Mouse (Mus musculus) heart, postnatal 14 days (tissue): ENCODE measurements around the gene Trnau1ap. TPM values are rescaled to one million over a fixed set of nuclear protein-coding genes. Genes with fewer than 3 reads are reported as not detected.
"Not testable (repeated sequence)": the region's sequence is repeated elsewhere in the genome, so short reads cannot be mapped to it uniquely, and the experiment has no call there.

Source experiments
- DNase-seq, 2 experiments: peaks; one replicate each; pipeline ENCODE4 v3.0.0; 2021 to 2022
- intact Hi-C: fragments of 180-260 bp; cut with DNase I; formaldehyde crosslinking; loops from one replicate; pipeline ENCODE4 v1.15.1; 2025
- total RNA-seq, 2 experiments: library from RNA; stranded (reverse); gene quantifications; 2 replicates each; pipeline ENCODE4 v1.2.3; 2021

Gene Trnau1ap
- total RNA-seq, 2 experiments from 2014 or later: 21.6 to 24.6 TPM

DNA sequence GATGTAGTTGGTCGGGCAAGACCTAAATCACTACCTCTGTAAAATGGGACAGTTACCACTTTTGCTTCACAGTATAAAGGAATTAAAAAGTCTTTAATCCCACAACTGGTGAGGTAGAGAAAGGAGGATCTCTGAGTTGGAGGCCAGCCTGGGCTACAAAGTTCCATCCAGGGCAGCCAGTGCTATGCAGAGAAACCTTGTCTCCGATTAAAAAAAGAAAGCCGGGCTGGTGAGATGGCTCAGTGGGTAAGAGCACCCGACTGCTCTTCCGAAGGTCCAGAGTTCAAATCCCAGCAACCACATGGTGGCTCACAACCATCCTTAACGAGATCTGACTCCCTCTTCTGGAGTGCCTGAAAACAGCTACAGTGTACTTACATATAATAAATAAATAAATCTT, 25.9 kb downstream of the Trnau1ap start:
- intact Hi-C loops, DNase-seq: not testable (repeated sequence)

DNA sequence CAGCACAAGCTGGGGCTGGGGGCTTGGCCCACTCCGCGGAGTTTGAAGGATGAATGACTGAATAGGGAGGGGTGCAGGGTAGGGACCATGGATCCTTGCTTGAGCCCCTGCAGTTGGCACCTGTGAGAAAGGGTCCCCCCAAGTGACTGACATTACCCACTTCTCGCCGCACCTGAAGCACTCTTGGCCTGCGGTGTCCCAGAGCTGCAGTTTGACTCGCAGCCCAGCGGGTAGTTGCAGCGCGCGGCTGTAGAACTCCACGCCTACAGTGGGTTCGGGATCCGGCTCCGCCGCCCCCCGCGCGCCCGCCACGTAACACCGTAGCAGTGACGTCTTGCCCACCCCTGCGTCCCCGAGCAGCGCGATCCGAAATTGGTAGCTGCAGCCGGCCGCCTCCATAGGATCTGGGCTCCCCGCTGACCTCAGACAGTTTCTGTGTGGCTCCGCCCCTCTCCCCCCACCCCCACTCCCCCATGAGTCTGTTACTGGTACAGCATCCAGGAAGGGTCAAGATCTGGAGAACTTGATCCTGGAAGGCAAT, 26.3 kb downstream of the Trnau1ap start, which contains the start of gene Rab42:
Gene Rab42, minus strand, starts transcription at position 447 of the 541 bp plus-strand sequence.
- intact Hi-C loops: no loop called here

DNA sequence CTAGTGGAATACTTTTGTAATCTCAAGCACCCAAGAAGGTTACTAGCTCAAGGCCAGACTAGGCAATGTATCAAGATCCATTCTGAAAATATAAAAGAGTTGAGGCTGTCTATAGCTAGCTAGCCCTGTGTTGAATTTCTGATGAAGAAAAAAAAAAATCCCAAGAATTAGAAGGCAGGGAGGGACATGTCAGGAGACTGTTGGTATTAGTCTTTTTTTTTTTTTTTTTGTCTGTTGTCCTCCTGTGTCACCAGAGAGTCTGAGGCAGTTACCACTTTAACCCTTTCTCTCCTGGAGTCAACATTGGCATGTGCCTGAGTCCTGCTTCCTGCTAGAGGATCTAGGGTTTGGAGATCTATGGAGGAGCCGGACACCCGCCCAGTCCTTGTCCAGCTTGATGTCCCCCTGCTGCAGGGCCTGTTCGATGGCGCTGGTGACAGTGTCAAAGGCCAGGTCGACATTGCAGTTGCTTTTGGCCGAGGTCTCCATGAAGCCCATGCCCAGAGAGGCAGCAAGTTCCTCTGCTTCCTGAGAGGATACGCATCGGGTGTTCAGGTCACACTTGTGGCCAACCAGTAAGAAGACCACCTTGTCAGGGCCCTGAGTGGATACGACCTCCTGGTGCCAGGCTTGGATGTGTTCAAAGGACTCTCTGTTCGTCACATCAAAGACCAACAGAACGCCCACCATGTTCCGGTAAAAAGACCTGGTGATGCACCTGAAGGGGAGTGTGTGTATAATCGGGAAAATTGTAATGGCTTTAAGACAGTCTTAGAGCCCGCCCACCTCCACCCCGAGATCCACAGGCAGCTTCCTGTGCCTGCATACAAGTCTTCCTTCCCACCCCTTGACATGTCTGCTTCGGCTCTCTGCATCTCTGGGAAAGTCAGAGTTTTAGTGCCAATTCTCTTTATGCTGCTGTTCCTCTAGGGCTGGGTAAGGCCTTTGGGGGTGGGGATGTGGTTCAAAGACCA, 27.1 kb downstream of the Trnau1ap start:
- no peak for DNase-seq
- intact Hi-C loops: no loop called here

More for the DNA sequence above, 26.3 kb downstream of the Trnau1ap start, which contains the start of gene Rab42:
- peak; percentile 54 to 72 for DNase-seq

DNA sequence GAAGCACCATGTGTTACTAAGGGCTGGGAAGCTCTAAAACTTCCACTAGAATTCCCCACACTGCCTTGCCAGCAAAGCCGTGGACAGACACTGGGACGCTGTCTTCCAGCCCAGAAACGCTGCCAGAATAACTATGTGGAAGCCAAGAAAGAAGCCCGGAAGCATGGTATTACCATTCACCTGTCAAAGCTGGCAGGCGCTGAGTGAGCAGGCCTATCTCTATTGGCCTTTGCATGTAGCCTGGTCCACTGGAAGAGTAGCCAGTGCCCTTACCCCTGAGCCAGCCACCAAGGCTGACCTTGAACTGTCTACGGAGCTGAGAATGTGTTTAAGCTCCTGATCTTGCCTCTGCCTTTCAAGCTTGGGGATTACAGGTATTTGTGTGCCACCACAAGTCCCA, 27.9 kb downstream of the Trnau1ap start:
- DNase-seq: peak; percentile 27 to 70
- intact Hi-C loops: no loop called here

DNA sequence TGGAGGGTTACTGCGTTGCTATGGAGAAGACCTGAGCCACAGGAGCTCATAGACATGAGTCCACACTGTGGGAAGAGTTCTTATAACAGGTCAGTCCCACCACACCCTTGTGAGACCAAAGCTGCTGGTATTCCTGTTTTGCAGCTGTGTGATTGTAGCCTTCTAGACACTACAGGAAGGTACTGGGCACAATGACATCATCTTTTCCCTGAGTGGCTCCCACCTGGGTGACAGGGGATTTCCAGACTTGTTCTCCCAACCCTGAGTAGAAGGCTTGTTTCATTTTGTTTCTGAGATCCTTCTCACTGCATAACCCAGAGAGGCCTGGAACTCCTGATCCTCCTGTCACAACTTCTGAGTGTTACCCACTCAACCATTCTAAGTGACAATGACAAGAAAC, 29.5 kb downstream of the Trnau1ap start:
- intact Hi-C loops: no loop called here

DNA sequence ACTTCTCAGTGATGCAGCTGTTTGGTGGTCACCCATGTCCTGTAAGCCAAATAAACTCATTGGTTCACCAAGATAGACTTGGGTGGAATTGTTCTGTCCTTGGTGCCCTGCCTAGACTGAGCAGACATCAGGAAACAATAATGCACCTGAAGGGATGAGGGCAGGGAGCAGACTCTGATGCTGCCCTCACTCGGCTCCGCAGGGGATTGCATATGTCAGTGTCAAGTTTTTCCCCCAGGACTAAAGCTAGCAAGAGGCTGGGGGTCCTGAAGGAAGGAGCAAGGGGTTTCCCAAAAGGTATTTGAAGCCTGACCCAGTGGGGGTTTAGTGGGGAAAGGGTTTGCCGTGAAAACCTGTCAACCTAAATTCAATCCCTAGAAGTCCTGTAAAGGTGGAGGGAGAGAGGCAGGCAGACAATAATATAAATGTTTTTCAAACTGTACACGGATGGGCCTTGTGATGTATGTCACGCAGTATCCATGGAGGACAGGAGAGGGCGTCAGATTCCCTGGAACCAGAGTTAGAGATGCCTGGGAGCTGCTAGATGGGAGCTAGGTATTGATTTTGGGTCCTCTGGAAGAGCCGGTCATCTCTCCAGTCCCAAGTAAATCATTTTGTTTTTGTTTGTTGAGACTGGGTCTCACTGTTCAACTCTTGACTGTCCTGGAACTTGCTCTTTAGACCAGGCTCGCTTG, 33.5 kb downstream of the Trnau1ap start:
- intact Hi-C loops: no loop called here

More for the DNA sequence above, 29.5 kb downstream of the Trnau1ap start:
- DNase-seq: no peak

DNA sequence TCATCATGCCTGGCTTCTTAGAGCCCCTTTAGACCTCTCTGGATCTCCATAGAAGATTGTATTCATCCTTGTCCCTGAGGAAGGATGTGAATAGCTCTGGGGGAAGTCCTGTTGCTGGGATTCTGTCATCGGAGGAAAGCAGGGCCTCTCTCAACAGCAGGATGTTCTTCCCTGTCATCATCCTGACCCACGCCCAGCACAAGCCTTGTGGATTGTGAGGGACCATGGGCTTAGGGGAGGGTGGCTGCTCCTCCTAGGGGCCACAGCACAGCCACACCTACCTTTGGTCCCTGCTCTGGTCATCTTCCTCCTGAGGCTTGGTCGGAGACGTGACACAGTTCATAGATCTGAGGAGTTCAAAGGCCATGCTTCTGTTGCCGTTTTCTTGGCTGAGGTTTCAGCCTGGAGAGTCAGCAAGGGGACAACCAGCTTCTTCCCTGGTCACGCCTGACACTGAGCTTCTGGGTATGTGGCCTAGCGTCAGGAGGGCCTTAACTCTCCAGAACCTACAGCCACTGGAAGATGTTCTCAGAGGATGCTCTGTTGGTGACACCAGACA, 35.6 kb downstream of the Trnau1ap start:
- intact Hi-C loops: loop anchor here (1.0 to 5.0 kb wide), 3 partner anchors 52 to 219 kb away; partner anchors contain the start of gene Sesn2
- no peak for DNase-seq

More for the DNA sequence above, 33.5 kb downstream of the Trnau1ap start:
- DNase-seq: no peak

DNA sequence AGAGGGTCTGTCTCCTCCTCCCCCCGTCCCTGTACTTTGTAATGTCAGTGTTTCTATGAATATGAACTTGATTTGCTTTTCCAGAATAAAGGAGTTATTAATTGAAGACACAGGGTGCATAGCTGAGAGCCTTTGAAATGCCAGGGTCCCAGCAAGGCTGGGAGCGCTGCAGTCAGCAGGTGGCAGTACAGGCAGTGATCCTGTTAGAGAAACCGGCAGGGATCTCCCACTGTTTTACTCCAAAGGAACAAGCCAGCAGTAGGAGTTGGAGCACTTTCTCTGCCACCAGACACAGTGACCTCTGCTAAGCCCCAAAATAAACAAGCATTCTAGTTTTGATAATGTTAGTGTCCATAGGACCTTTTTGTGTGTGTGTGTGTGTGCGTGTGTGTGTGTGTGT, 36.4 kb downstream of the Trnau1ap start:
- peak; percentile 68 to 78 for DNase-seq
- intact Hi-C loops: loop anchor here (1.0 to 5.0 kb wide), 3 partner anchors 52 to 219 kb away; partner anchors contain the start of gene Sesn2

DNA sequence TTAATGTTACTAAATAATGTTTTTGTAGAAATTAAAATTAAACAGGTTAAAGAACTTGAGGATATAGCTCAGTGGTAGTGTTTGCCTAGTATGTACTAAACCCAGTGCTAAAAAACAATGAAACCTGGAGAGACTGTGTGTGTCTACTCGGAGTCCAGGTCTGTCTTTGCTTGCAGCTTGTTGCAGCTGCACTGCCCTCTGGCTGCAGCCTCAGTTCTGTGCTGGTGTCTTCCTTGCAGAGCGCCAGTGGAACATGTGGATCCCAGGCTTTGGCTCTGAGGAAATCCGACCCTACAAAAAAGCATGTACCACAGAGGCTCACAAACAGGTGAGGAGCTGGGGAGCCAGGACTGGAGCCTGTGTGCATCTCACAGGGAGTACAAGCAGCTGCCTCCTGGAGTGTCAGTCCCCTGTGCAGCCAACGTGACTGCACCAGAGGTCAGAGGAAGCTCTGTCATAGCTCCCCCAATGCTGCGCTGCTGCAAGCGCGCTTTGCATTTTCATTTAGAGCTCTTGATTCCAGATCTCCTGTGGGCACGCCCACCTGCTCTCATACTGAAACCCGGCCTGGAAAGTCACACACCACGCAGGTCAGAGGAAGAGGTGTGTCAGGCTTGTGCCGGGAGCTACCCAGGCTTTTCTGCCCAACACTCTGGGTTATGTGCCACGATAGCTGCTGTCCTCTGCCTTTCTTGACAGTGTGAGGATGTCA, 37.6 kb downstream of the Trnau1ap start:
- no peak for DNase-seq
- intact Hi-C loops: loop anchor here (2.0 to 5.0 kb wide), 3 partner anchors 17 to 221 kb away; partner anchors contain the start of genes Sesn2 and Taf12

DNA sequence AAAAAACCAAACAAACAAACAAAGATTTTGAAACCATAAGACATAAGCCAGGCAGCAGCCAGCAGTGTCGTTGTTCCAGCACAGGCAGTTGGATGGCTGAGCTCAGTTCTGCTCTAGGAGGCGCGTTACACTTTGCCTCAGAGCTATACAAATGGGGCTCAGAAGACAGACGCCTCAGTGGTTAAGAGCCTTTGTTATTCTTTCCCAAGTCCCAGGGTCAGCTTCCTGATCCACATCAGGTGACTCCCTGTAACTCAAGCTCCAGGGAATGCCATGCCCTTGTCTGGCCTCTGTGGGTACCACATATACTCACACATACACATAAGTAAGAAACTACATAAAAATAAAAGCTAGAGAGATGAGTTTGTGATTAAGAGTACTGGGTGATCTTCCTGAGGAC, 38.3 kb downstream of the Trnau1ap start:
- DNase-seq: no peak
- intact Hi-C loops: loop anchor here (2.0 to 5.0 kb wide), 3 partner anchors 16 to 221 kb away; partner anchors contain the start of genes Sesn2 and Taf12

DNA sequence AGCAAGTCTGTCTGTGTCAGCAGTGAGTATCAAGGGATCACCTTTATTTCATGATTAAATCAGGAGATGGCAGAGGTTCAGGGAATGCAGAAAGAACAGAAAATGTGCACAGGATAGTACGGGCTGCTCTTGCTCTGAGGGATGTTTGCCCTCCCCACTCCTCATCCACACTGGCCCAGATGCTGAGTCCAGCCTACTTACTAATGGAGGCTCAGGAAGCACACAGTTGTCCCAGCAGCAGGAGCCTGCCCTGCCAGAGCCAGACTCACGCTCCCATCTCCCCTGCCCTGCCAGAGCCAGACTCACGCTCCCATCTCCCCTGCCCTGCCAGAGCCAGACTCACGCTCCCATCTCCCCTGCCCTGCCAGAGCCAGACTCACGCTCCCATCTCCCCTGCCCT, 40.5 kb downstream of the Trnau1ap start:
- intact Hi-C loops, DNase-seq: not testable (repeated sequence)

DNA sequence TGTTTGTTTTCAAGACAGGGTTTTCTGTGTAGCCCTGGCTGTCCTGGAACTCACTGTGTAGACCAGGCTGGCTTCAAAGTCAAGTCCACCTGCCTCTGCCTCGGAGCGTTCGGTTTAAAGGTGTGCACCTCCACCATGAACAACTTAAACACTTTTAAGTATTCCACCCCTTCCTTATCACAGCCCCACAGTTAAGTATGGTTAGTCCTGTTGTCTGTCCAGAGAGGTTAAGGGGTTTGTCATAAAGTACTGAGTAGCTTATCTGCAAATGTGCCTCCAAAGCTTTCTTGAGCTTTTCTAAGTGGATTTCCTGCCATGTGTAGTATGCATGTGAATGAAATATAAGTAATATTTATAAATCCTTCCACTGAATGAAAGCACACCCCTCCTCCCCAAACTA, 53.4 kb downstream of the Trnau1ap start:
- intact Hi-C loops: loop anchor here (2.0 kb wide), 1 partner anchor 15 kb away; no protein-coding TSS in a partner anchor
- DNase-seq: no peak

DNA sequence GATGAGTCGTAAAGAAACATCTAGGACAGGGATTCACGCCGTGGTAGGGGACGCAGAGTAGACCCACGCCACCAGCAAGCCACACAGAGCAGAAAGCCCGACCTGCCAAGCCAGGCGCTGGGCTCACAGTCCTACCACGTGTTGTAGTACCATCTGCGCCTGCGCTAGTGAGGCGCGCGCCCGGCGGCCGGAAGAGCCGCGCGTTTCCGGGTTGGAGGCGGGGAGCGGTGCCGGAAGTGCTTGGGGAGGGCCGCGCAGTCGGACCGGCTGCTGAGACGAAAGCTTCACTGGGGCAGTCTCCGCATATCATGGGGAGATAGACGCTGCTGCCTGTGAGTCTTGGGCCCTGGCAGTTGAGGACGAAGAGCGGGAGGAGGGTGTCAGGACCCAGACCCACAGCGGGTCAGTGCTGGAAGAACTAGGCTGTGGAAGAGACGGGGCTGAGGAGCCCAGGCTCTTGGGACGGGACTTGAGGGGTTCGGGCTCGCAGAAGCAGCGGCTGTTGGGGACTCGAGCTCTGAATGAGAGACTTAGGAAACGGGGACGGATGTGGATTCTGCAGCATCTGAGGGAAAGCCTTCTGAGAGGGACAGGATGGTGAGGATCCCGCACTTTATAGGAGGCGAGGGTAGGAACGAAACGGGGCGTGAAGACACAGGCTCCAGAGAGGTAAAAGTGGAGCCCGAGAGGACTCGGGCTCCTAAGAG, 55.0 kb downstream of the Trnau1ap start, which contains the start of gene Taf12:
Gene Taf12, plus strand, starts transcription at position 220 of the 707 bp plus-strand sequence.
- intact Hi-C loops: loop anchor here (2.0 kb wide), 1 partner anchor 16 kb away; no protein-coding TSS in a partner anchor
- peak; percentile 95 for DNase-seq

DNA sequence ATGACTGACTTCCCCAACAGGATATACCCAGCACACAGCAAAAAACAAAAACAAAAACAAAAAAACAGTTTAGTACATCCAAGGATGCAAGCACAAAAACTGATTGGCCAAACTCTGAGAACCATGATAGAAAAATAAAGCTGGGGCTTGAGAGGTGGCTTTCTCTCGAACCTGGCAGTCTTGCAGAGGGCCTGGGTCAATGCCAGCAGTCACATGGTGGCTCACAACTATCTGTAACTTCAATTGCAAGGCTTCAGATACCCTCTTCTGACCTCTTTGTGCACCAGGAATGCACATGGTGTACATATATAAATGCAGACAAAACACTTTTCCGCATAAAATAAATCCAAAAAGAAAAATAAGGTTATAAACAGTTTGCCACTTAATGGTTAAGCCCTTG, 56.2 kb downstream of the Trnau1ap start:
- intact Hi-C loops: no loop called here
- no peak for DNase-seq

DNA sequence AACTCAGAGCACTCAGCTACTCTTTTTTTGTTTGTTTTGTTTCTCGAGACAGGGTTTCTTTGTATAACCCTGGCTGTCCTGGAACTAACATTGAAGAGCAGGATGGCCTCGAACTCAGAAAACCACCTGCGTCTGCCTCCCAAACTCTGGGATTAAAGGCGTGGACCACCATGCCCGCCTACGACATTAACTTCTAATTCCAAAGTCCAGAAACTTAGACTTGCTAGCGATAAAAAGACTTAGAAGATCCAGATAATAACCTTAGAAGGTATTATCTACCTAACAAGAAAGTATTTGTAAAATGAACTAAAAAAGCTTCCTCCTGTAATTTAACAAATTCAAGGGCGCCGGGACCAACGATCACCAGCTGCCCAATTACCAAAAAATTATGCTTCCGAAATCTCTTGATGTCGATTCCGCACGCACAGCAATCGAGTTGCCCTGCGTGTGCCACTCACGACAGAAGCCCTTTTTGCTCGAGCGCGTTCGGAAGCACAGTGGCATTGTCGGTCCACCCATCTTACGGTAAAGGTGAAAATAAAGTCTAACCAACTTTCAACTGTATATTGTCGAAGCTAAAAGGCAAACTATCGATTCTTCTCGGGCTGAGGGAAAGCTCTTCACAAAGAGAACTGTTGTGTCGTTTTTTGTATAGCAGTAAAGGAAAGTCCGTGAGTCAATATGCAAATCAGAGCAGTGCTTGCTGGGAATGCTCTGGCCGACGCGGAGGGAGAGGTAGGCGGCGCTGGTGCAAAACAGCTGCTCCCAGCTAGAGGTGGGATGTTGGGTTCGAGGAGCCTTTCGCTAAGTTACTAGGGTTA, 59.4 kb downstream of the Trnau1ap start:
- intact Hi-C loops: no loop called here
- peak; percentile 80 to 85 for DNase-seq

DNA sequence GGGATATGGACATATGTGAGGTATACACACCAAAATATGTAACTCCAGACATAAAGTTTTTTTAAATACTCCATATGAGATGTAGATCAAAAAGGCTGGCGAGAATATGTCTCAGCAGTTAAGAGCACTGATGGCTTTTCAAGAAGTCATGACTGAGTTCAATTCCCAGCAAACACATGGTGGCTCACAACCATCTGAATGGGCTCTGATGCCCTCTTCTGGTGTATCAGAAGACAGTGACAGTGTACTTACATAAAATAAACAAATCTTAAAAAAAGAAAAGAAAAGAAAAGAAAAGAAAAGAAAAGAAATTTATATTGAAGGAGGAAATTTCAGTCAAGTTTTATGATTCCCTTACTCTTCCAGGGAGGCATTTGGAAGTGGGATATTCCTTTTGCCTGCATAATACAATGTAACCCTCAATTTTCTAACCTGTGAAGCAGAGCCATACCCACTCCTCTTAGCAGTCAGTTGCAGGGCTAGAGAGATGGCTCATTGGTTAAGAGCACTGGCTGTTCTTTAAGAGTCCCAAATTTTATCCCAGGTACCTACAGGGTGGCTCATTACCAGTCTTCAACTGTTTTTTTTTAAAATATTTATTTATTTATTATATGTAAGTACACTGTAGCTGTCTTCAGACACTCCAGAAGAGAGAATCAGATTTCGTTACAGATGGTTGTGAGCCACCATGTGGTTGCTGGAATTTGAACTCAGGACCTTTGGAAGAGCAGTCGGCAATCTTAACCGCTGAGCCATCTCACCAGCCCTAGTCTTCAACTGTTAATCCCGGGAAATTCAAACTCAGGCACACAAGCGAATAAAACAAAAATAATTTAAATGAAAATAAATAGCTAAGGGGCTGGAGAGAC, 60.2 kb downstream of the Trnau1ap start:
- no peak for DNase-seq
- intact Hi-C loops: no loop called here

DNA sequence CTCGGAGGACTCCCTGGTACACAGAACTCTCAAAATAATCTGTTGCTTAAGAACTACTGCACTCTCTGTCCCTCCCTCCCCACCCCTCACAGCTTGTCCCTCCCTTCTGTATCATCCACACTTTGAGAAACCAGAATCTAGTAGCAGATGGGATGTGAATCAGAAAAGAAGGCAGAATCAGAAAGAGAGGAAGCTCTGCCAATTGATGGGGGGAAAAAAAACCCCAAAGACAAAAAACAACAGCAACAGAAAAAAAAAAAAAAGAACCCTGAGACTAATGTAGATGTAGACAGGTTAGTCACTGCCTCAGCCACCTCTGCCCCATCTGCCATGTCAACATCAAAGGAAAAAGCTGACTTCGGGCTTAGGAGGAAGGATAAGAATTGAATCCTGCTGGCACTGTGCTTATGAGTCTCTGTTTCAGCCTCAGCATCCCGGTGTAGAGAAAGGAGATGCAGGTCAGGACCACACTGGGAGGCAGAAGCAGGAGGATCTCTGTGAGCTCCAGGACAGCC, 62.4 kb downstream of the Trnau1ap start:
- no peak for DNase-seq
- intact Hi-C loops: no loop called here
